Mouse (Mus musculus): Measurements from ENCODE around the gene Zp3. TPM values are rescaled to one million over a fixed set of nuclear protein-coding genes. Genes with fewer than 3 reads are reported as not detected.

Zp3 gene
- polyA plus RNA-seq, 1 experiment from 2014 or later, result not detected

Other genes starting within 250 kb of the Zp3 start
- gene Tmem120a, start 235.7 kb upstream of the Zp3 start, polyA plus RNA-seq (2016; fragmentation: Nextera tagmentation; extraction: Ambion mirVana), result 17.4 and 21.5 TPM in 2 replicates
- 0.16 TPM in 1 of 2 replicates, not detected in the other for gene Styxl1, start 201.7 kb upstream of the Zp3 start, polyA plus RNA-seq (2016; fragmentation: Nextera tagmentation; extraction: Ambion mirVana)
- gene Mdh2, start 201.6 kb upstream of the Zp3 start, polyA plus RNA-seq (2016; fragmentation: Nextera tagmentation; extraction: Ambion mirVana), result 451 and 473 TPM in 2 replicates
- not detected in 2 replicates for gene Srrm3, start 173.2 kb upstream of the Zp3 start, polyA plus RNA-seq (2016; fragmentation: Nextera tagmentation; extraction: Ambion mirVana)
- gene Hspb1, start 92.2 kb upstream of the Zp3 start, polyA plus RNA-seq (2016; fragmentation: Nextera tagmentation; extraction: Ambion mirVana), result 7.4 TPM in 2 replicates
- 121 and 128 TPM in 2 replicates for gene Ywhag, start 45.5 kb upstream of the Zp3 start, polyA plus RNA-seq (2016; fragmentation: Nextera tagmentation; extraction: Ambion mirVana)
- 2.0 TPM in 2 replicates for gene Ssc4d, start 5.6 kb upstream of the Zp3 start, polyA plus RNA-seq (2016; fragmentation: Nextera tagmentation; extraction: Ambion mirVana)
- 11.3 and 12.5 TPM in 2 replicates for gene Dtx2, start 14.7 kb downstream of the Zp3 start, polyA plus RNA-seq (2016; fragmentation: Nextera tagmentation; extraction: Ambion mirVana)
- gene Upk3b, start 58.4 kb downstream of the Zp3 start, polyA plus RNA-seq (2016; fragmentation: Nextera tagmentation; extraction: Ambion mirVana), result 6.9 TPM in 2 replicates
- gene Upk3bl, start 74.4 kb downstream of the Zp3 start, polyA plus RNA-seq (2016; fragmentation: Nextera tagmentation; extraction: Ambion mirVana), result 0.13 and 0.14 TPM in 2 replicates
- 1.5 and 1.6 TPM in 2 replicates for gene Rasa4, start 103.8 kb downstream of the Zp3 start, polyA plus RNA-seq (2016; fragmentation: Nextera tagmentation; extraction: Ambion mirVana)
- 186 and 191 TPM in 2 replicates for gene Polr2j, start 136.5 kb downstream of the Zp3 start, polyA plus RNA-seq (2016; fragmentation: Nextera tagmentation; extraction: Ambion mirVana)
- gene Lrwd1, start 156.0 kb downstream of the Zp3 start, polyA plus RNA-seq (2016; fragmentation: Nextera tagmentation; extraction: Ambion mirVana), result 53.4 and 54.5 TPM in 2 replicates
- 17.0 and 18.8 TPM in 2 replicates for gene Alkbh4, start 156.0 kb downstream of the Zp3 start, polyA plus RNA-seq (2016; fragmentation: Nextera tagmentation; extraction: Ambion mirVana)
- gene Orai2, start 190.6 kb downstream of the Zp3 start, polyA plus RNA-seq (2016; fragmentation: Nextera tagmentation; extraction: Ambion mirVana), result 4.4 and 6.7 TPM in 2 replicates
- 36.3 and 41.3 TPM in 2 replicates for gene Prkrip1, start 218.9 kb downstream of the Zp3 start, polyA plus RNA-seq (2016; fragmentation: Nextera tagmentation; extraction: Ambion mirVana)